Mouse (Mus musculus): Measurements from ENCODE around the gene Chml.

Chml gene

GRCm38 (mm10) chr1:175692246-175692996, at the start of gene Chml, which contains the start of gene Opn3:
TSS of gene Chml (minus strand) at chr1:175692901.
TSS of gene Opn3 (minus strand) at chr1:175692776.
- DNase-seq (ENCODE audit: low spot score in 2 of 2), result peak; percentile 97

- no peak for DNase-seq (ENCODE audit: low spot score in 2 of 2)
These were observed 33.1 kb upstream of the Chml start for GRCm38 (mm10) chr1:175725771-175726170.

GRCm38 (mm10) chr1:175716832-175717231, 24.1 kb upstream of the Chml start:
- no peak for DNase-seq (ENCODE audit: low spot score in 2 of 2)

GRCm38 (mm10) chr1:175712338-175712909, 19.7 kb upstream of the Chml start:
- no peak for DNase-seq (ENCODE audit: low spot score in 2 of 2)

GRCm38 (mm10) chr1:175708013-175708412, 15.3 kb upstream of the Chml start:
- DNase-seq (ENCODE audit: low spot score in 2 of 2), result no peak

GRCm38 (mm10) chr1:175707599-175707998, 14.9 kb upstream of the Chml start:
- no peak for DNase-seq (ENCODE audit: low spot score in 2 of 2)

- no peak for DNase-seq (ENCODE audit: low spot score in 2 of 2)
These were observed 8.4 kb upstream of the Chml start for GRCm38 (mm10) chr1:175701145-175701544.

- no peak for DNase-seq (ENCODE audit: low spot score in 2 of 2)
These were observed 7.1 kb upstream of the Chml start for GRCm38 (mm10) chr1:175699796-175700195.

GRCm38 (mm10) chr1:175699375-175699774, 6.7 kb upstream of the Chml start:
- DNase-seq (ENCODE audit: low spot score in 2 of 2), result no peak

GRCm38 (mm10) chr1:175698293-175698692, 5.6 kb upstream of the Chml start, which contains the start of gene Wdr64:
TSS of gene Wdr64 (plus strand) at chr1:175698593.
- DNase-seq (ENCODE audit: low spot score in 2 of 2), result no peak

- DNase-seq (ENCODE audit: low spot score in 2 of 2), result peak in 1 of 2 experiments; percentile 11
These were observed 794 bp upstream of the Chml start for GRCm38 (mm10) chr1:175693429-175693960.

GRCm38 (mm10) chr1:175692997-175693361, 278 bp upstream of the Chml start:
- DNase-seq (ENCODE audit: low spot score in 2 of 2), result no peak

- DNase-seq (ENCODE audit: low spot score in 2 of 2), result no peak
These were observed 935 bp downstream of the Chml start for GRCm38 (mm10) chr1:175691686-175692245.

- no peak for DNase-seq (ENCODE audit: low spot score in 2 of 2)
These were observed 11.7 kb downstream of the Chml start for GRCm38 (mm10) chr1:175680995-175681394.

GRCm38 (mm10) chr1:175677459-175677858, 15.2 kb downstream of the Chml start:
- DNase-seq (ENCODE audit: low spot score in 2 of 2), result no peak

- DNase-seq (ENCODE audit: low spot score in 2 of 2), result no peak
These were observed 17.6 kb downstream of the Chml start for GRCm38 (mm10) chr1:175675116-175675515.

- no peak for DNase-seq (ENCODE audit: low spot score in 2 of 2)
These were observed 19.0 kb downstream of the Chml start for GRCm38 (mm10) chr1:175673563-175674325.

- DNase-seq (ENCODE audit: low spot score in 2 of 2), result no peak
These were observed 21.1 kb downstream of the Chml start for GRCm38 (mm10) chr1:175671626-175672025.

GRCm38 (mm10) chr1:175670042-175670441, 22.7 kb downstream of the Chml start:
- no peak for DNase-seq (ENCODE audit: low spot score in 2 of 2)

- no peak for DNase-seq (ENCODE audit: low spot score in 2 of 2)
These were observed 23.2 kb downstream of the Chml start for GRCm38 (mm10) chr1:175669456-175669855.

GRCm38 (mm10) chr1:175668666-175669405, 23.9 kb downstream of the Chml start:
- DNase-seq (ENCODE audit: low spot score in 2 of 2), result peak in 1 of 2 experiments; percentile 44
